Mouse (Mus musculus): ENCODE measurements around the gene Gm1993.
"Not testable (repeated sequence)": the region's sequence is repeated elsewhere in the genome, so short reads cannot be mapped to it uniquely, and the experiment has no call there.

The Gm1993 gene

DNA sequence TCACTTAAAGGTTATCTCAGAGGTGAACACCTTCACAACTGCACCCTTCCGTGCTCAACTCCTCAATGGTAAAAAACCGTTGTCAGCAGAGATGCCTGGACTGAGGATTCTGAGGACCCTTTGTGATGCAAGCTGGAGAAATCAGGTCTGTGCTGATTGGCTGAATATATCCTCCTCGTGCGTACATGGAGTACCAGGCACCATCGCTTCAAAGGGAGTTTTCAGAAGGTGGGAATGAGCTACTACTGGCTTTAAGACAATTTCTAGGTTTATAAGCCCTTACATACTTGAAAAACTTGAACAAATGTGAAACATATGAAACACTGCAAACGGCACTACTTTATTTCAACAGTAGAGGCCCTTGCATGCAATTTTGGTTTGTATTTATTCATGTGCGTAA is at the start of gene Gm1993:
Gene Gm1993 (minus strand): TSS at position 101 of the 400 bp plus-strand sequence.
- not testable (repeated sequence) for DNase-seq (ENCODE audit: low spot score)
